15 mouse cellular contexts compared by ENCODE assay signal in the genomic region with DNA sequence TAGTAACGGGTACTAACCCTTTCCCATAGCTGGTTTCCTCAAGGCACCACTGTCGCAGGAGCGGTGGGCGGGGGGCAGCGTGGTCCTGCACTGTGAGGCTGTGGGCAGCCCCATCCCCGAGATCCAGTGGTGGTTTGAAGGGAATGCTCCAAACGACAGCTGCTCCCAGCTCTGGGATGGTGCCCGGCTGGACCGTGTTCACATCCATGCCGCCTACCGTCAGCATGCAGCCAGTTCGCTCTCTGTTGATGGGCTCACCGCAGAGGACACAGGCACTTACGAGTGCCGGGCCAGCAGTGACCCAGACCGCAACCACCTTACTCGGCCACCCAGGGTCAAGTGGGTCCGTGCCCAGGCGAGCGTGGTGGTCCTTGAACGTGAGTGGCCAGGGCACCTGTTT. TPM values are rescaled to one million over a fixed set of nuclear protein-coding genes. Genes with fewer than 3 reads are reported as not detected.
A peak's percentile ranks its signal among the peaks of the same experiment; 100 is the strongest.
DNase-seq lines count a peak whose midpoint lies in the region; ATAC-seq and TF ChIP-seq lines count a peak whose summit lies in the region.
"Had no signal": no experiment of that assay in that cellular context is flagged by ENCODE, and none has a peak within 500 bp of the region (broad histone marks: within the 10 kb centered on the region; RNA-seq: fewer than 3 reads in every experiment).

No protein-coding gene starts in this region.

- peaks cover 22% of the 10 kb centered on the region for H3K4me1 ChIP-seq in intestine, embryonic 14.5 days (replicated peaks; ENCODE audit: control insufficient read depth, insufficient read depth, low read length)
- peaks cover 7% of the 10 kb centered on the region for H3K4me1 ChIP-seq in intestine, postnatal 0 days (replicated peaks; ENCODE audit: control insufficient read depth, insufficient read depth, low read length)

- peak; percentile 47 for DNase-seq in gastrocnemius, adult 18-20 months (ENCODE audit: low spot score)
- DNase-seq in gastrocnemius, postnatal 4 days (ENCODE audit: low spot score in 2 of 2) = no peak
- no peak for DNase-seq in intestine, embryonic 14.5 days (ENCODE audit: low spot score)
- DNase-seq in right cerebral cortex, postnatal 14 days = peak; percentile 17
- no peak for DNase-seq in right cerebral cortex, postnatal 4 days
- DNase-seq in thymus, postnatal 10 days (ENCODE audit: low spot score in 2 of 2) = no peak
- DNase-seq: adrenal gland, postnatal 25 days; kidney, postnatal 4 days; right cerebral cortex, adult 18-20 months; thymus, postnatal 14 days had no signal

- TF ChIP-seq CTCF in intestine, postnatal 0 days (IDR thresholded peaks at IDR 0.05; ENCODE audit: low read depth) = no peak

- WGBS in intestine, embryonic 14.5 days = 88% methylated on average over 21 of the region's 21 CpGs
- WGBS in intestine, postnatal 0 days = 84% methylated on average over 20 of the region's 21 CpGs

- no peak overlapping the region for H3K27ac ChIP-seq in intestine, embryonic 14.5 days (ENCODE audit: low read depth)
- H3K27ac ChIP-seq in intestine, postnatal 0 days (ENCODE audit: low read depth, low read length) = no peak overlapping the region
- H3K27ac ChIP-seq: hindbrain, embryonic 15.5 days had no signal

- no peaks in the 10 kb centered on the region for H3K9me3 ChIP-seq in intestine, embryonic 14.5 days (ENCODE audit: control insufficient read depth, low read length)
- H3K9me3 ChIP-seq in intestine, postnatal 0 days (ENCODE audit: control insufficient read depth) = no peaks in the 10 kb centered on the region
- H3K9me3 ChIP-seq: hindbrain, embryonic 15.5 days had no signal

- ATAC-seq in intestine, embryonic 14.5 days (replicated peaks; ENCODE audit: low FRiP score, low TSS enrichment, low read depth) = no peak
- ATAC-seq in intestine, postnatal 0 days = no peak
- no peak for ATAC-seq in activated CD4-positive, CD25-positive, alpha-beta regulatory T cell, adult 4 months
- ATAC-seq: forebrain, embryonic 16.5 days; Patski had no signal

- 0 out of 2 replicates have a peak, but pooled peaks cover under 1% of the 10 kb centered on the region for H3K27me3 ChIP-seq in intestine, embryonic 14.5 days (replicated peaks; ENCODE audit: control insufficient read depth, insufficient read depth, low read length)
- H3K27me3 ChIP-seq in intestine, postnatal 0 days (replicated peaks; ENCODE audit: control insufficient read depth, insufficient read depth, low read length) = no peaks in the 10 kb centered on the region
- H3K27me3 ChIP-seq: hindbrain, embryonic 15.5 days; Patski had no signal

- peak overlapping the region; percentile 10; the same call in 1 of the 2 replicates for H3K9ac ChIP-seq in intestine, embryonic 14.5 days (ENCODE audit: low read length)
- no peak overlapping the region for H3K9ac ChIP-seq in intestine, postnatal 0 days (ENCODE audit: low read depth, low read length)
- H3K9ac ChIP-seq: hindbrain, embryonic 15.5 days had no signal

- H3K4me2 ChIP-seq in intestine, embryonic 14.5 days (ENCODE audit: low read length) = no peak overlapping the region
- no peak overlapping the region for H3K4me2 ChIP-seq in intestine, postnatal 0 days (replicated peaks; ENCODE audit: low read depth)
- H3K4me2 ChIP-seq: hindbrain, embryonic 15.5 days had no signal

- H3K4me3 ChIP-seq in intestine, embryonic 14.5 days (ENCODE audit: low read depth, low read length) = no peak overlapping the region
- no peak overlapping the region for H3K4me3 ChIP-seq in intestine, postnatal 0 days (ENCODE audit: low read depth, low read length)
- H3K4me3 ChIP-seq: hindbrain, embryonic 15.5 days had no signal

- H3K36me3 ChIP-seq in intestine, embryonic 14.5 days (ENCODE audit: control insufficient read depth, insufficient read depth, low read length) = peaks cover 49% of the 10 kb centered on the region
- H3K36me3 ChIP-seq in intestine, postnatal 0 days (ENCODE audit: control insufficient read depth, insufficient read depth) = peaks cover 38% of the 10 kb centered on the region

RNA-seq across cellular contexts. Expression of gene Bsg, which starts 4.4 kb away (rescaled TPM):
- 100 to 1,000 TPM; 540 to 773 TPM for total RNA-seq in gastrocnemius, adult 18-20 months (2021)
- 100 to 1,000 TPM; 390 to 392 TPM for total RNA-seq in gastrocnemius, postnatal 4 days (2021)
- 895 and 900 TPM in 2 replicates for polyA plus RNA-seq in intestine, embryonic 14.5 days (2014; fragmentation: Nextera tagmentation; extraction: Ambion mirVana)
- 888 and 937 TPM in 2 replicates for polyA plus RNA-seq in intestine, postnatal 0 days (2015; fragmentation: Nextera tagmentation; extraction: Ambion mirVana)
- polyA plus RNA-seq in activated CD4-positive, CD25-positive, alpha-beta regulatory T cell, adult 4 months (2017; shearing (Covaris generic)) = 100 to 1,000 TPM; 135 to 157 TPM

RNA-seq across cellular contexts. Expression of gene Hcn2, which starts 7.8 kb away (rescaled TPM):
- under 1 TPM; 0.47 to 0.66 TPM for total RNA-seq in gastrocnemius, adult 18-20 months (2021)
- under 1 TPM; 0.96 TPM for total RNA-seq in gastrocnemius, postnatal 4 days (2021)
- 0.09 and 0.12 TPM in 2 replicates for polyA plus RNA-seq in intestine, embryonic 14.5 days (2014; fragmentation: Nextera tagmentation; extraction: Ambion mirVana)
- 0.38 and 0.43 TPM in 2 replicates for polyA plus RNA-seq in intestine, postnatal 0 days (2015; fragmentation: Nextera tagmentation; extraction: Ambion mirVana)
- not detected for polyA plus RNA-seq in activated CD4-positive, CD25-positive, alpha-beta regulatory T cell, adult 4 months (2017; shearing (Covaris generic))

RNA-seq across cellular contexts. Expression of gene Gzmm, which starts 19.8 kb away (rescaled TPM):
- total RNA-seq in gastrocnemius, adult 18-20 months (2021) = 10 to 100 TPM in 1 of 2 experiments, 1 to 10 TPM in 1; 8.3 to 10.1 TPM
- 1 to 10 TPM; 2.5 to 3.8 TPM for total RNA-seq in gastrocnemius, postnatal 4 days (2021)
- polyA plus RNA-seq in intestine, embryonic 14.5 days (2014; fragmentation: Nextera tagmentation; extraction: Ambion mirVana) = 0.78 and 1.2 TPM in 2 replicates
- polyA plus RNA-seq in intestine, postnatal 0 days (2015; fragmentation: Nextera tagmentation; extraction: Ambion mirVana) = 0.16 and 0.26 TPM in 2 replicates
- under 1 TPM; 0.52 to 0.62 TPM for polyA plus RNA-seq in activated CD4-positive, CD25-positive, alpha-beta regulatory T cell, adult 4 months (2017; shearing (Covaris generic))

RNA-seq across cellular contexts. Expression of gene Cdc34, which starts 26.7 kb away (rescaled TPM):
- total RNA-seq in gastrocnemius, adult 18-20 months (2021) = 100 to 1,000 TPM; 388 to 419 TPM
- total RNA-seq in gastrocnemius, postnatal 4 days (2021) = 100 to 1,000 TPM; 307 to 315 TPM
- polyA plus RNA-seq in intestine, embryonic 14.5 days (2014; fragmentation: Nextera tagmentation; extraction: Ambion mirVana) = 129 and 145 TPM in 2 replicates
- 88.0 and 89.6 TPM in 2 replicates for polyA plus RNA-seq in intestine, postnatal 0 days (2015; fragmentation: Nextera tagmentation; extraction: Ambion mirVana)
- 10 to 100 TPM; 17.4 to 27.5 TPM for polyA plus RNA-seq in activated CD4-positive, CD25-positive, alpha-beta regulatory T cell, adult 4 months (2017; shearing (Covaris generic))

RNA-seq across cellular contexts. Expression of gene Polrmt, which starts 37.7 kb away (rescaled TPM):
- 10 to 100 TPM; 31.9 to 36.7 TPM for total RNA-seq in gastrocnemius, adult 18-20 months (2021)
- 10 to 100 TPM; 25.5 to 27.8 TPM for total RNA-seq in gastrocnemius, postnatal 4 days (2021)
- 37.9 and 40.1 TPM in 2 replicates for polyA plus RNA-seq in intestine, embryonic 14.5 days (2014; fragmentation: Nextera tagmentation; extraction: Ambion mirVana)
- 18.7 and 20.1 TPM in 2 replicates for polyA plus RNA-seq in intestine, postnatal 0 days (2015; fragmentation: Nextera tagmentation; extraction: Ambion mirVana)
- 10 to 100 TPM; 13.6 to 21.4 TPM for polyA plus RNA-seq in activated CD4-positive, CD25-positive, alpha-beta regulatory T cell, adult 4 months (2017; shearing (Covaris generic))

Comparison
In these comparisons a context has a peak if more than half of its experiments do, and no peak if none do; other contexts are left out.
1. DNase-seq: peak in gastrocnemius, adult 18-20 months (single experiment) and right cerebral cortex, postnatal 14 days (single experiment); none in gastrocnemius, postnatal 4 days (0 of 2), intestine, embryonic 14.5 days (single experiment), right cerebral cortex, postnatal 4 days (single experiment) and thymus, postnatal 10 days (0 of 2).